Mouse (Mus musculus): ENCODE measurements around the gene Ms4a10.

The Ms4a10 gene

DNA sequence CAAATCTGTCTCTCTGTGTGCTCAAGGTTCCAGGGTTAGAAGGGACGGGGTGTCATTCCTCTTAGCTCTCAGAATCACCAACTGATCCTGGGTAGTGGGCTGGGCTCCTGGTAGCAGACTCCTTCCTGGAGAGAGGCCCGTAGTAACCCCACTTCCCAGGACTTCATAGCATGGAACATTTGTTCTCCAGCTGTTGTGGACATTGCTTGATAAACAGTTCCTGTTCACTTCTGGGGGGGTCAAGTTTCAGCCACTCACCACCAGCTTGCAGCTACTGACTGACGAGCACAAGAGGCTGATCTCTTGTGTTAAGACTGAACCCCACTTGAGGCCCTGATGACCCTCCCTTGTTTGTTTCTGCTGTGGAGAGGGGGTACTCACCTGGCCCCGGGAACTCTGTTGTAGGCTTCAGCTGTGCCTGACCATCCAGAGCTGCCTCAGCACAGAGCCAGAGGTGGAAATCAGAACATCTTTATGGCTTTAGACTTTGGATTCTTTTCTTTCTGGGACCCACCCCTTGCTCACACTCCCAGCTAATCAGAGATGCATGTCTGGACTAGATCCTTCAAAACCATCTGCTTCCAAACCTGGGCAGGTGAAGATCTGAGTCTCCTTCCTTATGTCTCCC is at the start of gene Ms4a10:
Gene Ms4a10, minus strand, starts transcription at position 433 of the 628 bp plus-strand sequence.
- no peak for DNase-seq (ENCODE audit: low spot score)

- DNase-seq (ENCODE audit: low spot score): no peak
Measured at GRCm38 (mm10) chr19:11022382-11022781, 47.9 kb upstream of the Ms4a10 start.

- DNase-seq (ENCODE audit: low spot score): no peak
Measured at GRCm38 (mm10) chr19:11017891-11018290, 43.4 kb upstream of the Ms4a10 start, which contains the start of gene Ms4a18. Gene Ms4a18, minus strand, starts transcription at chr19:11018031.

DNA sequence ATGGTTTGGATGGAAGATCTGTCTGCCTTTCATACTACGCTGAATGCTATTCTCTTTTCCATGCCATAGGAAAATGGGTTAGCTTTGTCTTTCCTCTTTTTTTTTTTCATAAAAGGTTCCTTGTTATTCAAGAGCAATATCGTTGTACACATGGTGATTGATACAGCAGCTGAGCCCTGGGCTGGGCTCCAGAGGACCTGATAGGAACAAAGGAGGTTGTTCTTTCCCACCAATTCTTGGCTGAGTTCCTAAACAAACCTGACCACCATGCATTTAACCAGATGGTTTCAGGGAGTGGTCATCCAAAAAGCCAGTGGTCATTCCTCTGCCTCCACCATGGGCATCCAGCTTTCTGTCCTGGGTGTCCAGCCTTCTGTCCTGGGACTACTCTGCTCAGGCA is 42.8 kb upstream of the Ms4a10 start:
- DNase-seq (ENCODE audit: low spot score): no peak

GRCm38 (mm10) chr19:11015998-11016397 is 41.5 kb upstream of the Ms4a10 start:
- no peak for DNase-seq (ENCODE audit: low spot score)

GRCm38 (mm10) chr19:11015468-11015867 is 41.0 kb upstream of the Ms4a10 start:
- no peak for DNase-seq (ENCODE audit: low spot score)

- DNase-seq (ENCODE audit: low spot score): no peak
Measured at GRCm38 (mm10) chr19:10993150-10993549, 18.7 kb upstream of the Ms4a10 start, which contains the start of gene Ms4a15. Gene Ms4a15, minus strand, starts transcription at chr19:10993250.

DNA sequence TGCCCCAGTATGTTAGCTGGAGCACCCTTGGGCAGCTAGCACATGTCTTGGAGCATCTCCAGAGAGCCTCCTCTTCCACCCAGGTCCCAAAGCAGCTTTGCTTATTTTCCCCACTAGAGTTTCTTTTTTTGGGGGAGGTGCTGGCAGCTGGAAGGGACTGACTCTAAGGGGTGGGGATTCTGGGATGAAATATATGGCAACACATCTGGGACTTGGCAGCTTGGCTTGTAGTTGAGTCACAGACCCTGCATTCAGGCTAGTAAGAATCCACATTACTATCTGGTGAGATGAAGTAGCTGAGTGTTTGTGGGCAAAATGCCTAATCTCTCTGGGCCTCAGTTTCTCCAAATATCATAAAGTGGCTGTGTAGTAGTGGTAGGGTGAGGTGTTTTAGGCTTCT is 17.4 kb upstream of the Ms4a10 start:
- no peak for DNase-seq (ENCODE audit: low spot score)

GRCm38 (mm10) chr19:10990751-10991150 is 16.3 kb upstream of the Ms4a10 start:
- no peak for DNase-seq (ENCODE audit: low spot score)

- DNase-seq (ENCODE audit: low spot score): no peak
Measured at GRCm38 (mm10) chr19:10988563-10988962, 14.1 kb upstream of the Ms4a10 start.

DNA sequence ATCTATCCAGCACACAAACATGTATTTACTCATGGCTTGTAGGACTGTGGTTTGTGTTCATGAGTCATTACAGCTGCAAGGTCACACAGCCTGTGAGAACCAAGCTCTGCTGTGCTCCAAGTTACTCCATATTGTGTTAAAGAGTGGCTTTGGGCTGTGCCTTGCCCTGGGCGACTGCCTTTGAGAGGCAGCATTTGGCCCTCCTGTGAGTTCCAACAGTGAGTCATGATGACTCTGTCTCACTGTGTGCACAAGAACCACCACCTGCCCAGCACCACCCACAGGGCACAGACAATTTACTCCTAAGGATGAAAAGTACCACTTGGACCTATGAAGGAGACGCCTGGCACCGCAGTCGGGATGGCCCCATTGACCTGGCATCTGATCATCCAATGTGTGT is 11.4 kb upstream of the Ms4a10 start:
- DNase-seq (ENCODE audit: low spot score): no peak

GRCm38 (mm10) chr19:10984551-10984950 is 10.1 kb upstream of the Ms4a10 start:
- no peak for DNase-seq (ENCODE audit: low spot score)

DNA sequence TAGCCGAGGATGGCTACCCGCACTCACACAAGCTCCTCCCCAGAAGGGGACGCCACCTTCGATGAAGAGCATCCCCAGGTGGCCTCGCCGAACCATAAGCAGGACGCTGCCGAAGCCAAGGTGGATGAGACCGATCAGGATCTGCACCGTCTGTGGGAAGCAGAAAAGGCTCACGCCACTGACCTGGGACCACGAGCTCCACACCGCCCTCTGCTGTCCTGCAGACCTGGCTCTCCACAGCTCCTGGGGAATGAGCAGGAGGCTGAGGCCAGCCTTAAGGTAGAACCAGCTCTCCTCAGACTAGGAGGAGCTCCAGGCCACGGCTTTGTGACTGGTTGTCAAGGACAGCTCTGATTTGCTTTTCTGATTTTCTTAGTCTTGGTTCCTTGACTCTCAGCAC is 8.7 kb upstream of the Ms4a10 start:
- DNase-seq (ENCODE audit: low spot score): no peak

DNA sequence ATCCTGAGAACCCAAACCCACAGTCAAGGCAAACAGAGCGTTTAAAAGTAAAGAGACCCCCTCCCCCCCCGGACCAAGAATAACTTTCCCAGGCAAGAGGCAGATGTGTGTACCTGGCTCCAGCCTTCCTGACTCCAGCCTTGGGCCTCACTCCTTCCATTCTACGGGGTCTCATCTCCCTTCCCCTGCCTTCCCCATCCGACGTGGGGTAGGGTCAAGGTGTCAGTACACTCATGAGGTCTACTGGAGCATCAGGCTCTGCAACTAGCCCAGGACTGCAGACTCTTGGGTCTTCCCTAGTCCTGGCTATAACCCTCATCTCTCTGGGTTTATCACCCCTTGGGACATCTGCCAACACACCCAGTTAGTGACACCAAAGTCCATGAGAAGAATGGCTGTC is 5.7 kb upstream of the Ms4a10 start:
- no peak for DNase-seq (ENCODE audit: low spot score)

- DNase-seq (ENCODE audit: low spot score): peak; percentile 78
Measured at GRCm38 (mm10) chr19:10979184-10980168, 5.0 kb upstream of the Ms4a10 start.

GRCm38 (mm10) chr19:10976318-10976717 is 1.8 kb upstream of the Ms4a10 start:
- DNase-seq (ENCODE audit: low spot score): no peak

DNA sequence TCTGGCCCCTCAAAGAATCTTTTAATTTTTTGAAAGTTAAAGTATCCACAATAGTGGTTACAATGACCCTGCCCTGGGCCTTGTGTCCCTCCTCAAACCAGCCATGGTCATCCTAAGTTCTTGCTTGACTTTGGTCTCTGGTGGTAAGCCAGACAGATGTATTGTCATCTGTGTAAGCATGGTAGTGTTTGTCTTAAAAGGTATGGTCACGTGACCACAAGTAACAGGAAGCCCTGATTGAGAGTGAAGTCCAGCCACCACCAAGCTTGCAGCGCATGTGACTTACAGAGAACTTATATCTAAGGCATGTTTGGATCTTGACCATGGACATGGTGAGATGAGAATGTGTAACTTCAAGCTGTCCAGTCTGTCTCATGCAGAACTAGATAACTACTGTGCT is 717 bp upstream of the Ms4a10 start:
- no peak for DNase-seq (ENCODE audit: low spot score)

DNA sequence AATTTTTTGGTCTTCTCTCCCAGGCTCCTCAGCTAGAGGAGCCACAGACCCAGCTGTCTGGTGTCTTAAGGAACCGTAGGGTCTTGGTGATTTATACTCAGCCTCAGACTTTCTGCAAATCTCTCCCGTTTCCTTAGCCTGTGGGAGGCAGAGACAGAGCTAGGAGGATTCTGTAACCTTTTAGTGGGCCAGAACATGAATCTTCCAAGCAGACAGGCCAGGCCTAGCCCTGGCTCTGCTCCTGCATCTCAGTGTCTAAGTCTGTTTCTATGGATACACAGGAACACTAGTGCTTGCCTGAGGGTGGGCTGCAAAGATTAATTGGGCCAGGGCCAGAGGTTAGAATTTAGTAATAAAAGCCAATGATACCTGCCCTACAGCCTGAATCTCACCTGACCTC is 1.3 kb downstream of the Ms4a10 start:
- no peak for DNase-seq (ENCODE audit: low spot score)

DNA sequence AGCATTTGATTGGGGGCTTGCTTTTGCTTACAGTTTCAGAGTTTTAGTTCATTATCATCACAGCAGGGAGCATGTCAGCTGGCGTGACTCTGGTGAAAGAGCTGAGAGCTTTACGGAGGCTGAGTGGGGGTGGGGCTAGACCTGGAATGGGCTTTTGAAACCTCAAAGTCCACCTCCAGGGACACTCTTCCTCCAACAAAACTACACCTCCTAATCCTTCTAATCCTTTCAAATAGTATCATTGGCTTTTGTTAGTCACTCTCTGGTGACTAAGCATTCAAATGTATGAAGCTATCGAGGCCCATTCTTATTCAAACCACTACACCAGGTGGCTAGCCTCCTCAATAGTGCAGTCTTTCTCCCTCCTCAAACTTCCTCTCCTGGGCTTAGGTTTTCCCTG is 1.8 kb downstream of the Ms4a10 start:
- DNase-seq (ENCODE audit: low spot score): no peak

DNA sequence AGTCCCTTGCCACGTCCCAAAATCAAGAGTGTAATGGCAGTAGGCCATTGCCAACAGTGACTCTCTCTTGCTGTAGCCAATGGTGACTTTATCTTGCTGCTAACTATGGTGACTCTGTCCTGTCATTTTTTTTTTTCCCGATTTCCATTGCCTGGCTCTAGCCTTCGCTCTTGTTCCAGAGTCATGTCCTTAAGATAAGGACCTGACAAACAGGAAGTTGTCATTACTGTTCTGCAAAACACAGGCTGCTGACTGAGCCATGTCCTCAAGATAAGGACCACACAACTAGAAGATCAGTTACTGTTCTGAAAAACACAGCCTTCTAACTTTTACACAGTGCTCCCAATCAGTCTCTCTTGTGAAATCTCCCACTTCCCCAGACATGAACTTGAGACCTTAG is 4.0 kb downstream of the Ms4a10 start:
- no peak for DNase-seq (ENCODE audit: low spot score)

DNA sequence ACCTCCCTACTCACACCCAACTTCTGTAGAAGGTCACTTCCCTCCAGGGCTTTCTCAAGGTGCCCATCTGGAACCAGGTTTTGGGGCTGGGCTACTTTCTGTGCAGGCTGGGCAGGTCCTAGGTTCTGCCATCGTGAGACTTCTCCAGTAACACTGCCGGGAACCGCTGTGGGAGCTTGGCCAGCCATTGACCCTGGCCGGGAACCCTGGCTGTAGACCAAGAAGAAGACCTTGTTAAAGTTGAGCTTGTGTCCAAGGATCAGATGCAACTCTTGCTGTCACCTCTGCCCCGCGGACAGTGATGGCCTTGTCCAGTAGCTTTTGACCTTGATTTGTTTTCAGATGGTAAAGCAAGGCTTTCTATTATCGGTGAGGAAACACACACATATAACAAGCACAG is 5.9 kb downstream of the Ms4a10 start:
- DNase-seq (ENCODE audit: low spot score): no peak

GRCm38 (mm10) chr19:10965721-10966120 is 8.7 kb downstream of the Ms4a10 start:
- DNase-seq (ENCODE audit: low spot score): no peak

- no peak for DNase-seq (ENCODE audit: low spot score)
Measured at GRCm38 (mm10) chr19:10959978-10960346, 14.5 kb downstream of the Ms4a10 start.
